Mouse (Mus musculus) Patski (cell line): Measurements from ENCODE around the gene Asb16. TPM values are rescaled to one million over a fixed set of nuclear protein-coding genes. Genes with fewer than 3 reads are reported as not detected.
A peak's percentile ranks its signal among the peaks of the same experiment; 100 is the strongest.

Experiments
- ATAC-seq: fragments of 100-300 bp; one replicate; pipeline ENCODE4 v1.8.0; 2021
- CTCF ChIA-PET: fragments of 350-600 bp; sonication (Branson Sonifier 250); formaldehyde crosslinking; loops from one replicate; lab custom pipeline; 2022; ENCODE audit warnings: inconsistent platforms; lab: Charles Lee
- POLR2A ChIA-PET: fragments of 350-600 bp; sonication (Branson Sonifier 250); formaldehyde crosslinking; loops from one replicate; lab custom pipeline; 2022; ENCODE audit warnings: antibody characterized with exemption, inconsistent platforms; lab: Charles Lee
- DNase-seq: peaks from one replicate; pipeline ENCODE4 v3.0.0-alpha.2; 2011; ENCODE audit warnings: low read depth, low spot score
- H3K27me3 ChIP-seq: fragments of 371-371 bp; one replicate; pipeline ENCODE4 v1.5.1; 2021
- CTCF ChIP-seq: fragments of 100-300 bp; IDR thresholded peaks from one replicate; pipeline ENCODE4 v1.5.1; 2021
- in situ Hi-C: fragments of 300-500 bp; cut with MboI; formaldehyde crosslinking; loops from 3 replicates; pipeline ENCODE4 v1.11.1; 2018; ENCODE audit warnings: low pct_unique_long_range_greater_than_20kb, mixed read lengths
- polyA plus RNA-seq: library from polyadenylated mRNA; unstranded; gene quantifications from one replicate; pipeline ENCODE4 v1.2.3, GENCODE M21; 2021

Asb16 gene
- polyA plus RNA-seq, 1 experiment from 2014 or later, result 0.28 TPM

DNA sequence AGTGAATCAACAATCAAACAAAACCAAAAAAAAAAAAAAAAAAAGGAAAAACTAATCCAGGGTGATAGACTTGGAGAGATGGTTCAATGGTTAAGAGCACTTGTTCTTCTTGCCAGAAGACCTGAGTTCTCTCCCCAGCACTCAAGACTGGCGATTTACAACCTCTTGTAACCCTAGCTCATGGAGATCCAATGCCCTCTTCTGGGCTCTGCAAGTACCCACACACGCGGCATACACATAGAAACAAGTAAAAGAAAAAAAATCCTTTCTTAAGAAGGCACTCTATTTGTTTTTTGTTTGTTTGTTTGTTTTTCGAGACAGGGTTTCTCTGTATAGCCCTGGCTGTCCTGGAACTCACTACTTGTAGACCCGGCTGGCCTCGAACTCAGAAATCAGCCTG lies 15.4 kb downstream of the Asb16 start:
- POLR2A ChIA-PET, result interaction anchor here (0.6 to 0.7 kb wide), 3 partner anchors 14 to 213 kb away, joined by 3 read pairs; no protein-coding TSS in a partner anchor
- DNase-seq (no peak), ATAC-seq (no peak)
- no peak for TF ChIP-seq CTCF
- no peaks in the 10 kb centered on the region for H3K27me3 ChIP-seq
- CTCF ChIA-PET, result interaction anchor here (0.9 to 3.0 kb wide), 3 partner anchors 39 to 61 kb away, joined by 3 to 8 read pairs (median 4); no protein-coding TSS in a partner anchor
- in situ Hi-C loops, result no loop called here

DNA sequence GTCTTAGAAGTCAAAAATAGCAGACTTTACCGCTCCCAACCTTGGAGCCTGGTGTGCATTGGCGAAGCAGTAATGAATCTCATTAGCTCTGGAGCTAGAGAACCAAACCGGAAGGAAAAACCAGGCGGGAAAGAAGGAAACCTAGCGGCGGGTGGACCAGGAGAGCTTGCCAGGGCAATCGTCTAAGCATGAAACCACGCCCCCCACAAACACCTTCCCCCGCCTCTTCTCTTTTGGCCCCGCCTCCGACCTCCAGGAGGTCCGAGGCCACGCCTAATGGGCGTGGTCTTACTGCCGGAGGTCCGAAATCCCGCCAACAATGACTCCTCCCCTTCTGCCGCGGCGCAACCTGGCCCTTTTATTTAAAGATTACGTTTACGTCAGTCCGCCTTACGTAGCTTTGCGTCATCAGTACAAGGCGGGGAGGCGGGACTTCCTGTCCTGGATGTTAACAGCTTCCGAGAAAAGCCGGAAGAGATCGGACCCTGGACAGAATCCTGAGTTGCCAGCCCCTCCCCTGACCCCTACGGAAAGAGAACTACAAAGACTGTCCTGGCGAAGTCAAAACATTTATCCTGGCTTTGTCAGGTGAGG lies 16.1 kb downstream of the Asb16 start, which contains the start of gene Tmub2:
Gene Tmub2, plus strand, starts transcription at position 431 of the 594 bp plus-strand sequence.
- CTCF ChIA-PET, result interaction anchor here (0.9 to 3.0 kb wide), 3 partner anchors 40 to 61 kb away, joined by 3 to 8 read pairs (median 4); no protein-coding TSS in a partner anchor
- POLR2A ChIA-PET, result interaction anchor here (0.6 to 1.2 kb wide), 5 partner anchors 10 to 212 kb away, joined by 3 to 6 read pairs (median 5); partner anchors contain the start of gene Slc25a39
- TF ChIP-seq CTCF, result no peak
- in situ Hi-C loops, result no loop called here
- DNase-seq (peak; percentile 97), ATAC-seq (peak; percentile 61)
- H3K27me3 ChIP-seq, result no peaks in the 10 kb centered on the region

GRCm38 (mm10) chr11:102285095-102285834 lies 16.7 kb downstream of the Asb16 start:
- in situ Hi-C loops, result no loop called here
- CTCF ChIA-PET, result interaction anchor here (0.9 to 3.0 kb wide), 4 partner anchors 40 to 129 kb away, joined by 3 to 8 read pairs (median 4); partner anchors contain the start of gene Tmem101

DNA sequence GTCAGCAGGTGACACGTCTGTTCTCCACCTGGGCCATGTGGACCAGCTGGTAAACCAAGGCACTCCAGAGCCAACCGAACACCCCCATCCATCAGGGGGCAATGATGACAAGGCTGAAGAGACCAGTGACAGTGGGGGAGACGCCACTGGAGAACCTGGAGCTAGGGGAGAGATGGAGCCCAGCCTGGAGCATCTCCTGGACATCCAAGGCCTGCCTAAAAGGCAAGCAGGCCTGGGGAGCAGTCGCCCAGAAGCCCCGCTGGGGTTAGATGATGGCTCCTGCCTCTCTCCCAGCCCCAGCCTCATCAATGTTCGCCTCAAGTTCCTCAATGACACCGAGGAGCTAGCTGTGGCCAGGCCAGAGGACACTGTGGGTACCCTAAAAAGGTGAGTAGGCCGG lies 18.9 kb downstream of the Asb16 start:
- in situ Hi-C loops, result no loop called here
- H3K27me3 ChIP-seq, result no peaks in the 10 kb centered on the region
- no peak for ATAC-seq
- TF ChIP-seq CTCF, result no peak
- CTCF ChIA-PET, result interaction anchor here (1.4 kb wide), 1 partner anchor 8 kb away, joined by 4 read pairs; no protein-coding TSS in a partner anchor
- POLR2A ChIA-PET, result interaction anchor here (0.9 to 1.0 kb wide), 2 partner anchors 10 to 148 kb away, joined by 3 to 8 read pairs; no protein-coding TSS in a partner anchor
- no peak for DNase-seq

More at GRCm38 (mm10) chr11:102285095-102285834, 16.7 kb downstream of the Asb16 start:
- no peaks in the 10 kb centered on the region for H3K27me3 ChIP-seq
- ATAC-seq, result peak; percentile 35
- POLR2A ChIA-PET, result interaction anchor here (0.6 to 1.2 kb wide), 4 partner anchors 9 to 211 kb away, joined by 3 to 6 read pairs (median 4); partner anchors contain the start of gene Slc25a39
- TF ChIP-seq CTCF, result no peak
- no peak for DNase-seq

GRCm38 (mm10) chr11:102288027-102288804 lies 19.7 kb downstream of the Asb16 start:
- ChIA-PET POLR2A (interaction anchor here (1.0 kb wide), 1 partner anchor 10 kb away, joined by 3 read pairs; no protein-coding TSS in a partner anchor), CTCF (no interaction called here)
- no peak for TF ChIP-seq CTCF
- in situ Hi-C loops, result no loop called here
- DNase-seq, result no peak
- no peaks in the 10 kb centered on the region for H3K27me3 ChIP-seq
- ATAC-seq, result no peak

DNA sequence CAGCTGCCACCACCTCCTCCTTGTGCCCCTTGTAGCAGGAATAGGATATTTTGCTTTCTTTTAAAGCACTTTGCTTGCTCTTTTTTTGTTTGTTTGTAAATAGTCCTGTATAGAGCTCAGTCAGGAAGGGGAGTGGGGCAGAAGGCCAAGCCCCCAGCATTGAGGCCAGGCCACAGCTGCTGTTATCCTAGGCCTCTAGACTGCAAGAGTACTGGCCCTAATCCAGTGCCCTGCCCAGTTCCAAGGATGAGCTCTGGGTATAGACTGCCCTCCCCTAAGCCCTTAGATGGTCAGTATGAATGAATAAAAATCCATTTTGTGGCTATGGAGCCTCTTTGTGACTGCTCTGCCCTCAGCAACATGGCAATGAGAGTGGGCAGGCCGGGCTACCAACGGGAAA lies 20.4 kb downstream of the Asb16 start:
- no peaks in the 10 kb centered on the region for H3K27me3 ChIP-seq
- ChIA-PET POLR2A (no interaction called here), CTCF (no interaction called here)
- in situ Hi-C loops, result no loop called here
- ATAC-seq, result no peak
- no peak for DNase-seq
- no peak for TF ChIP-seq CTCF

DNA sequence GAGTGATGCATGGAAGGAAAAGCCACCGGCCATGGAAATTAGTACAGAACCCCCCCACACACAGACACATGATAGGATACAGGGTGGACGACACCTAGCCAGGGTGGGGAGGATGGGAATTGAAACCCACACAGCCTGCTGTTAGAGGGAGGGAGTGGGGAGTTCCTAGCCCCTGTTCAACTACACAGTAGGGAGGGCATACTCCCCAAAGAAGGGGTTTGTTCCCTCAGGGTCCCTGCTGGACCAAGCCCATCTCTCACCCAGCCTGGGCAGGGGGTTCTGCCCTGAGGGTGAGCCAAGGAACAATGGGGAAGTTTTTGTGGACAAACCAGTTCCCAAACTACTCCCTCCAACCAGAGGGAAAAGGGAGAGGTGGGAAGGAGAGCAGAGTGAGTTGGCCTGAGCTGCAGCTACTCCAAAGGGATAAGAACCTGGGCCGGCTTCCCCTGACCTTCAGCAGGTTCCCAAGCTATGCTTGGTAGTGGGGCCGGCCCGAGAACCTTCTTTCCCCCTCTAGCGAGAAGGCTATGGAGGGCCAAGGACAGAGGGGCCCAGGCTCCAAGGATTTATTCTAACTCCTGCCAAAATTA lies 21.1 kb downstream of the Asb16 start:
- POLR2A ChIA-PET, result no interaction called here
- H3K27me3 ChIP-seq, result no peaks in the 10 kb centered on the region
- CTCF ChIA-PET, result no interaction called here
- ATAC-seq, result no peak
- TF ChIP-seq CTCF, result no peak
- DNase-seq, result no peak
- in situ Hi-C loops, result no loop called here

DNA sequence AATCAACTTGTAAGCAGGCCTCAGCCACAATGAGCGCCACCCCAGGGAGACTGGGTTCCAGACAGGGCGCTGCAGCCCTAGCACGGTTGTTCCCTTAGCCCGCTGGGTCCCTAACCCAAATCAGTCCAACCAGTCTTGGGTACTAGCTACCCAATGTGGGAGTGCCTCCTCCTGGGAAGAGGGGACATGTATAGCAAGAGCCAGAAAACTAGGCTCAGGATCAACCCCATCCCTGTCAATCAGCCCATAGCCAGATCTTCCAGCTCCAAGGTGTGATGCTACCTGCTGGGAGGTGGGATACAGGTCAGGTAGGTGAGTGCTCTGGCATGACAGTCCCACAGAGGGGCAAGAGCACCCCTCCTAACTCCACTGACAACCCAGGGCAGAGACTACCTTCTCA lies 21.6 kb downstream of the Asb16 start:
- in situ Hi-C loops, result no loop called here
- DNase-seq (no peak), ATAC-seq (no peak)
- H3K27me3 ChIP-seq, result no peaks in the 10 kb centered on the region
- TF ChIP-seq CTCF, result no peak
- ChIA-PET CTCF (no interaction called here), POLR2A (interaction anchor here (0.6 to 0.7 kb wide), 3 partner anchors 16 to 45 kb away, joined by 3 to 5 read pairs (median 5); no protein-coding TSS in a partner anchor)

DNA sequence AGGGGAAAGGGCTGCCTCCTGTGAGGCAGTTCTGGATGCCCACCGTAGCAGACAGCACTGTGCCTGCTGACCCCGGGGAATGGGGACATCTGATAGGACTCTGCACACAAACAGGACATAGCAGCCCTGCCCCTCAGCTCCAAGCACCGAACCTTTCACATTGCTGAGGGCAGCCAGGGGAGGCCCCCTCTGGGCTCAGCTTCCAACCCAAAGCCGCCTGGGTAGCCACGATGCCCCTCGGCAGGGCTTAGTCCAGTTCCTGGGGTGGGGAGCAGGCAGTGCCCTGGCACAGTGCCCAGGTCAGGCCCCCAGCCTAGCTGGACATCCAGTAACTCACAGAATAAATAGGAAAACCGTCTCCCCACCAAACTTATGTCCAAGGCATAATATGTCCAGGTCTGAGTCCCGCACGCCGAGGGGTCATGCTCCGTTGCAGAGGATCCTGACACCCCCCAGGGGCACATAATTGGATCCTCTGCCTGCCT lies 22.6 kb downstream of the Asb16 start:
- in situ Hi-C loops, result no loop called here
- CTCF ChIA-PET, result no interaction called here
- POLR2A ChIA-PET, result interaction anchor here (0.6 to 1.0 kb wide), 2 partner anchors 26 to 44 kb away, joined by 3 to 4 read pairs; no protein-coding TSS in a partner anchor
- DNase-seq (no peak), ATAC-seq (no peak)
- no peak for TF ChIP-seq CTCF
- H3K27me3 ChIP-seq, result no peaks in the 10 kb centered on the region
